Mouse (Mus musculus) forebrain, embryonic 13.5 days (tissue): ENCODE measurements at regions not wholly inside any gene's neighbourhood (a gene's known extent, or its start where the extent isn't known, plus 50 kb on each side); places are given as distances from the start of the nearest gene placed in this dataset.

Experiments used
- ATAC-seq: fragments of 200-750 bp; cut with Nextera tagmentation; 2 replicates; pipeline ENCODE4 v1.8.0; 2017
- H3K27ac ChIP-seq: fragments of 300-500 bp; sonication (generic); 2 replicates; pipeline ENCODE4 v1.5.1; 2015; ENCODE audit warnings: inconsistent platforms, mild to moderate bottlenecking, moderate library complexity
- H3K27me3 ChIP-seq: fragments of 300-500 bp; sonication (generic); 2 replicates; pipeline ENCODE4 v1.6.1; 2015; ENCODE audit warnings: mild to moderate bottlenecking, inconsistent platforms
- H3K36me3 ChIP-seq: fragments of 300-500 bp; sonication (generic); 2 replicates; pipeline ENCODE4 v1.6.1; 2015; ENCODE audit warnings: mild to moderate bottlenecking, inconsistent platforms; ENCODE audit not compliant: poor library complexity, severe bottlenecking
- H3K4me1 ChIP-seq: fragments of 300-500 bp; sonication (generic); 2 replicates; pipeline ENCODE4 v1.6.1; 2015; ENCODE audit warnings: inconsistent platforms
- H3K4me2 ChIP-seq: fragments of 300-500 bp; sonication (generic); 2 replicates; pipeline ENCODE4 v1.6.1; 2015; ENCODE audit warnings: inconsistent platforms, mild to moderate bottlenecking, moderate library complexity
- H3K4me3 ChIP-seq: fragments of 300-500 bp; sonication (generic); 2 replicates; pipeline ENCODE4 v1.5.1; 2015; ENCODE audit warnings: mild to moderate bottlenecking, inconsistent platforms
- H3K9ac ChIP-seq: fragments of 300-500 bp; sonication (generic); 2 replicates; pipeline ENCODE4 v1.6.1; 2015; ENCODE audit warnings: mild to moderate bottlenecking, inconsistent platforms
- H3K9me3 ChIP-seq: fragments of 300-500 bp; sonication (generic); replicated peaks from 2 replicates; pipeline ENCODE4 v1.6.1; 2016; ENCODE audit warnings: inconsistent platforms
- WGBS: fragments of 180-500 bp; shearing (Covaris S2); methylation state at CpG from one replicate; pipeline ENCODE4 v1.1.7; 2015; 5-methylcytosine and 5-hydroxymethylcytosine counted together

DNA sequence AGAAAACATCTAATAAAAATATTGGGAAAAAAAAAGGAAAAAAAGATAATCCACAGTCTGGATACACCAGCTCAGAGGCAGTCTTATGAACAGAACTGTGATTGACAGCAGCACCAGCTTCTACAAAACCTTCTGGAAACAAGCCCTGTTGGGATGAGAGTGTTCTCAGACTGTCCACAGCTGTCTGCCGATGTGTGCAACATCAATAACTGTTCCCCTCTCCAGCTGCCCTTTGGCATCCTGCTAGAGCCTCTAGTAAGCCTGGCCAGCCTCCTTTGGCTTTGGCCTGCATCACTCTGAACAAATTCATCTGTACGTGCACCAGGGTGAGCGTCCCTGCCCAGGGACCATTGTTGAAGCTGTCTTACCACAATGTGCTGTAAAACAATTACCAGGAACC lies 137.0 kb upstream of the Irs2 start:
- Histone ChIP-seq H3K4me1 (no peaks in the 10 kb centered on the region), H3K9me3 (no peaks in the 10 kb centered on the region), H3K36me3 (no peaks in the 10 kb centered on the region), H3K27me3 (no peaks in the 10 kb centered on the region), H3K27ac (no peak overlapping the region), H3K4me3 (no peak overlapping the region), H3K9ac (no peak overlapping the region), H3K4me2 (no peak overlapping the region)
- ATAC-seq: no peak
- whole genome bisulfite sequencing: 79% methylated on average over 3 of the region's 3 CpGs

DNA sequence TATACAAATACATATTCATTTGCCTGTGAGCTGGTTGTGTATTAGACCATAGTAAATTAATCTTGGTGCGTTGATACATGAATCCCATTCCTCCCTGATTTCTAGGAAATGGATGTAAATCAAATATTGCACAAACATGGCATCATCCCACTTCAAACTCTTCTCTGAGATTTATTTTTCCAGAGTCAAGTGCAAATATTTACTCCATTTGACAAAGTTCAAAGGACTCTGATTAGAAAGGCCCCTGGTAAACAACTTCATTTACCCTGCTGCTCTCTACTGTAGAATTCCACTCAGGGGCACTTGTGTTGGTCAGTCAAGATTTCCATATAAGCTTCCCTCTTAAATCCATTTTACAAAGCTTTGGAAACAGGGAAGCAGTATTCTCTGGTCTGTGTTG lies 132.3 kb upstream of the Irs2 start:
- H3K4me1 ChIP-seq: no peaks in the 10 kb centered on the region
- no peak for ATAC-seq
- no peak overlapping the region for H3K27ac ChIP-seq
- no peak overlapping the region for H3K4me3 ChIP-seq
- no peaks in the 10 kb centered on the region for H3K27me3 ChIP-seq
- 96% methylated on average over 1 of the region's 1 CpGs for WGBS
- H3K9ac ChIP-seq: no peak overlapping the region
- H3K4me2 ChIP-seq: no peak overlapping the region
- no peaks in the 10 kb centered on the region for H3K9me3 ChIP-seq
- no peaks in the 10 kb centered on the region for H3K36me3 ChIP-seq

- Histone ChIP-seq H3K4me2 (no peak overlapping the region), H3K4me1 (no peaks in the 10 kb centered on the region), H3K27ac (no peak overlapping the region), H3K36me3 (no peaks in the 10 kb centered on the region), H3K9ac (no peak overlapping the region), H3K9me3 (no peaks in the 10 kb centered on the region), H3K4me3 (no peak overlapping the region), H3K27me3 (no peaks in the 10 kb centered on the region)
- ATAC-seq: no peak
- 81% methylated on average over 2 of the region's 2 CpGs for WGBS
Measured at GRCm38 (mm10) chr8:11139294-11139693, 131.0 kb upstream of the Irs2 start.

DNA sequence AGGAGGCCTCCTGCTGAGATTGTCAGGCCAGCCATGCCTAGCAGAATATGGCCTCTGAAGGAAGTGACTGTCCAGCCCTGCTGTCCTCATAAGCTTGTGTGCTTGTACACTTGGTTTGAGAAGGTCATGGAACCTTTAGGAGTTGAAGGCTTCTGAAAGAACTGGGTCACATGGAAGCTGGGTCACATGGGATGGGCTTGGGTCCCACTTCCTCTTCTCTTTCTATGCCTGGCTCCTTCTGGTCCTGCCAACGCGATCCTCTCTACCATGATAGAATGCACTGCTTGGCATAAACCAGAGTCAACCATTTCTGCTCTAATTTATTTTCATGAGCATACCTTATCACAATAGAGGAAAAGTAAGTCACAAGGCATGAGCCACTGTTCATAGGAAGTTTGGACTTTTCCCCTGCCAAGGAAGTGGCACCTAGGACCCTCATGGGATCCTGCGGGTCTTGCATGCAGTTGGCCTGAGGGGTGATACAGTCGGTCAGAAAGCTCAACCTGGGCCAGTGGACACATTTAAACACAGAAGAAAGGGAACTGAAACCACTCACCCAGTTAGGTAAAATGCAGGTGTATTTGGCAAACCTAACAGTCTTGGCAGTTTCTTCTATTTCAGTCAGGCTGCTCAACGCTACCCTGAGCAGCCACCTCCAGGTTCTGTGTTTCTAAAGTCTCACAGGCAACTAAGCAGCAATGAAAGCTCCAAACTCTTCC lies 130.2 kb upstream of the Irs2 start:
- Histone ChIP-seq H3K9me3 (no peaks in the 10 kb centered on the region), H3K4me2 (no peak overlapping the region), H3K4me1 (no peaks in the 10 kb centered on the region), H3K27me3 (no peaks in the 10 kb centered on the region), H3K4me3 (no peak overlapping the region), H3K27ac (no peak overlapping the region), H3K9ac (no peak overlapping the region), H3K36me3 (no peaks in the 10 kb centered on the region)
- WGBS: 92% methylated on average over 5 of the region's 5 CpGs
- no peak for ATAC-seq

- H3K27me3 ChIP-seq: no peaks in the 10 kb centered on the region
- no peak overlapping the region for H3K4me3 ChIP-seq
- no peaks in the 10 kb centered on the region for H3K36me3 ChIP-seq
- no peak overlapping the region for H3K4me2 ChIP-seq
- no peaks in the 10 kb centered on the region for H3K9me3 ChIP-seq
- no peak for ATAC-seq
- H3K27ac ChIP-seq: no peak overlapping the region
- 97% methylated on average over 4 of the region's 4 CpGs for WGBS
- H3K9ac ChIP-seq: no peak overlapping the region
- H3K4me1 ChIP-seq: no peaks in the 10 kb centered on the region
Measured at GRCm38 (mm10) chr8:11136566-11136965, 128.3 kb upstream of the Irs2 start.

- 91% methylated on average over 11 of the region's 11 CpGs for WGBS
Measured at GRCm38 (mm10) chr8:11135135-11135534, 126.9 kb upstream of the Irs2 start.

DNA sequence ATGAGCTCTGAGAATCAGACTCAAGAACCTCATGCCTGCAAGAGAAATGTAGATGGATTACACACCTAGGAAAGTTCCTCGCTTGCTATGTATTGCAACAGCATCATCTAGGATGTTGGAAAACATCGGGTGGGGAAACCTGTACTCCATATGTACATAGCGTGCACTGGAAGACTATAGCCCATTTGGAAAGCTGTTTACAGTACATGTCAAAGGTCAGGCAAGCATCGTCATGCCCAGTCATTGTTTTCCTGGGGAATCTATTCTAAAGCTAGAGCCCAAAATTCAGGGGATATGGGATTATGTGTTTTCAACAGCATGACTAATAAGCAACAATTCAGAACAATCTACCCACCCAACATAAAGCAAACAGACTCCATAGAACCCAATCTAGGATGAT lies 126.3 kb upstream of the Irs2 start:
- no peak for ATAC-seq
- H3K9me3 ChIP-seq: no peaks in the 10 kb centered on the region
- no peak overlapping the region for H3K9ac ChIP-seq
- 89% methylated on average over 4 of the region's 4 CpGs for WGBS
- no peak overlapping the region for H3K4me2 ChIP-seq
- no peak overlapping the region for H3K4me3 ChIP-seq
- H3K36me3 ChIP-seq: no peaks in the 10 kb centered on the region
- H3K27me3 ChIP-seq: no peaks in the 10 kb centered on the region
- no peak overlapping the region for H3K27ac ChIP-seq
- H3K4me1 ChIP-seq: no peaks in the 10 kb centered on the region

More at GRCm38 (mm10) chr8:11135135-11135534, 126.9 kb upstream of the Irs2 start:
- Histone ChIP-seq H3K4me2 (no peak overlapping the region), H3K4me1 (no peaks in the 10 kb centered on the region), H3K4me3 (no peak overlapping the region), H3K27me3 (no peaks in the 10 kb centered on the region), H3K9ac (no peak overlapping the region), H3K36me3 (no peaks in the 10 kb centered on the region), H3K9me3 (no peaks in the 10 kb centered on the region), H3K27ac (no peak overlapping the region)
- ATAC-seq: no peak

- H3K27me3 ChIP-seq: peaks cover 89% of the 10 kb centered on the region
- no peak overlapping the region for H3K4me2 ChIP-seq
- no peak overlapping the region for H3K4me3 ChIP-seq
- ATAC-seq: peak; percentile 81
- H3K9me3 ChIP-seq: no peaks in the 10 kb centered on the region
- no peak overlapping the region for H3K9ac ChIP-seq
- no peaks in the 10 kb centered on the region for H3K36me3 ChIP-seq
- WGBS: 26% methylated on average over 5 of the region's 5 CpGs
- H3K27ac ChIP-seq: no peak overlapping the region
- peaks cover 13% of the 10 kb centered on the region for H3K4me1 ChIP-seq
Measured at GRCm38 (mm10) chr8:11119030-11119634, 110.9 kb upstream of the Irs2 start.

DNA sequence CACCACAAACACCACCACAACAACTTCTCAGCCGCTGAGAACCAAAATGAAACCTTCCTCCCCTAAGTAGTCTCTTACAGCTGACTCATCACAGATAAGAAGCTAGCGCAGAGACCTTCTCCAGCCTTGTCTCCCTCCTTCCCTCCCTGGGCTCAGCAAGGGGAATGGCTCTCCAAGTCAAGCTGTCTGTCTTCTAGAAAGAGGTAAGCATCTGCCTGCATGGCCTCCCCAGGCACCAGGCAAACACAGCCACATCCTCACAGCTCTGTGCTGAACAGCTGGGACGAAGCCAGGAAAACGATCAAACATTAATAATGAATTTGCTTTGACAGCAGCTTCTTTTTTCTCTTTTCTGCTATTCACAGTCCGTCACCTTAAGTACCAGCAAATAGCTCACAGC lies 108.3 kb upstream of the Irs2 start:
- H3K27ac ChIP-seq: no peak overlapping the region
- peaks cover 13% of the 10 kb centered on the region for H3K4me1 ChIP-seq
- H3K4me2 ChIP-seq: no peak overlapping the region
- 74% methylated on average over 5 of the region's 5 CpGs for whole genome bisulfite sequencing
- H3K4me3 ChIP-seq: no peak overlapping the region
- H3K9me3 ChIP-seq: no peaks in the 10 kb centered on the region
- no peak for ATAC-seq
- no peaks in the 10 kb centered on the region for H3K36me3 ChIP-seq
- H3K27me3 ChIP-seq: peaks cover 75% of the 10 kb centered on the region
- no peak overlapping the region for H3K9ac ChIP-seq

DNA sequence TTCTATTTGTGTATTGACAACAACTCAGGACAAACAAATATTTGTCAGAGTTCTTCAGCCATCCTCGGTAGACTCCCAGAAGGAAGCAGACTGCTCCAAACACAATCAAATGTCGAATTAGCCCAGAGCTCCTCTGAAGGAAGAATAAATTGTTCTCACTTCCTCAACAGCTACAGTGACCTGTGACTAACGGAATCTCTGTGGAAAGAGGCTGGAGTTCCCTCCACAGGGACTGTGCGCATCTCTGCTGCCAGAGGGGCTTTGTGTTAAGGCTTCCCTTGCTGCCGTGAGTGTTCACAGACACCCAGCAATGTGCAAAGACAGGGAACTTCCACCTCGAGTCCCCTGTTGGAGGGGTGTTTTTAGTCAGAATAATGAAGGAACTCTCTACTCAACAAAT lies 107.0 kb upstream of the Irs2 start:
- 69% methylated on average over 6 of the region's 6 CpGs for WGBS
- Histone ChIP-seq H3K4me1 (peaks cover 13% of the 10 kb centered on the region), H3K4me3 (no peak overlapping the region), H3K9ac (no peak overlapping the region), H3K27me3 (peaks cover 66% of the 10 kb centered on the region), H3K9me3 (no peaks in the 10 kb centered on the region), H3K36me3 (no peaks in the 10 kb centered on the region), H3K4me2 (no peak overlapping the region), H3K27ac (no peak overlapping the region)
- ATAC-seq: no peak

DNA sequence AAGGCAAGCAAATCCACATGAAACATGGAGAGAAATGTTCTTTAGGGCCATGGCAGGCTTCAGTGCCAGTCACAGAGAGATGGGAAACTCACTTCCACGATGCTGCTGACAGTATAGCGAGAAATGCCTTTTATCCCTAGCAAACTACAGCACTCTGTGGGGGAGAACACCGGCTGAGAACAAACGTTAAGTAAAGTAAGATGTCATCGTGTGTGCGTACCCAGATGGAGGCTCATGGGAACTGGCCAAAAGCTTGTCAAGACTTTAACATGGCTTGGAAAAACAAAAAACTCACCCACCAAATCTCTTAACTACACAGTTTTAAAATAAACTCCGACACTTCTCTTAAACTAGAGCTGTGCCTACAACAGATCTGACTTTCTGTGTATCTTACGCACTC lies 106.3 kb upstream of the Irs2 start:
- Histone ChIP-seq H3K9me3 (no peaks in the 10 kb centered on the region), H3K27me3 (peaks cover 59% of the 10 kb centered on the region), H3K9ac (no peak overlapping the region), H3K4me2 (no peak overlapping the region), H3K27ac (no peak overlapping the region), H3K4me3 (no peak overlapping the region), H3K36me3 (no peaks in the 10 kb centered on the region), H3K4me1 (peaks cover 12% of the 10 kb centered on the region)
- WGBS: 70% methylated on average over 8 of the region's 8 CpGs
- ATAC-seq: no peak; the same call in 1 of the 2 replicates

DNA sequence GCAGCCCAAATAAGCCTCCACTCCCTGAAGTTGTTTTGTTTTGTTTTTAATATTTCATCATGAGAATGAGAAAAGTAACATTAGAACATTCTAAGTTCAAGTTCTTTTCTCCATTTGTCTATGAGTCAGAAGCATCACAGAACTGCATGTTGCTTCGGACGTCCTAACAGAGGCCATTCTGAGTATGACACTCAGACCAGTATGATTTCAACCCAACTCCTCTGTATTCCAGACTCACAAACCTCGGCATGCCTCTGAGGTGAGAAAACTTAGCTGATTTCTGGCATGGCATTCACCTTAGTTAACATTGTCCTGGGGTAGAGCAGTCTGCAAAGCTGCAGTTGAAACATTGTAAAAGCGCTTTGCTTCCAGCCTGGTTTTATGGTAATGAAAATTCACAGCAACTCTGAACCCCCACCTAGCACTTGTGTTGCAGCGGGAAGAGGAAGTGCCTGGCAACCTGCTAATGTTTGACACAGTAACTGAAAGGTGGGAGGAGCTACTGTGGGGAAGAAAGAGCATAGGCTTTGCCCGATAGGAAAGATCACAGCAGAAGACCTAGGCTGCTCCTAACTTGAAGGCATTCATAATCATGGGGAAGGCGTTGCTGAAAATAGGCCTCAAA lies 104.8 kb upstream of the Irs2 start:
- H3K9me3 ChIP-seq: no peaks in the 10 kb centered on the region
- no peak overlapping the region for H3K4me3 ChIP-seq
- no peak for ATAC-seq
- WGBS: 78% methylated on average over 7 of the region's 7 CpGs
- H3K36me3 ChIP-seq: no peaks in the 10 kb centered on the region
- peaks cover 51% of the 10 kb centered on the region for H3K27me3 ChIP-seq
- peaks cover 6% of the 10 kb centered on the region; the same call in 1 of the 2 replicates for H3K4me1 ChIP-seq
- H3K9ac ChIP-seq: no peak overlapping the region
- no peak overlapping the region for H3K27ac ChIP-seq
- H3K4me2 ChIP-seq: no peak overlapping the region
